Mouse (Mus musculus): Measurements from ENCODE around the gene Grem1. TPM values are rescaled to one million over a fixed set of nuclear protein-coding genes. Genes with fewer than 3 reads are reported as not detected.

The Grem1 gene
- 0.13 TPM in 1 of 2 replicates, not detected in the other for polyA plus RNA-seq (2015; fragmentation: Nextera tagmentation; extraction: Ambion mirVana)

- DNase-seq (no peak), ATAC-seq (ENCODE audit: low read depth) (no peak)
- Histone ChIP-seq H3K4me3 (replicated peaks) (peak within 1 kb of the TSS; percentile 25), H3K9ac (no peak within 1 kb of the TSS), H3K36me3 (no peaks in the 10 kb centered on the region), H3K4me2 (peak within 1 kb of the TSS; percentile 55), H3K27me3 (peaks cover 47% of the 10 kb centered on the region), H3K27ac (no peak within 1 kb of the TSS), H3K9me3 (replicated peaks) (no peaks in the 10 kb centered on the region), H3K4me1 (replicated peaks) (no peaks in the 10 kb centered on the region)
- WGBS (ENCODE audit: insufficient replicate concordance): 2% methylated on average over 62 of the region's 64 CpGs
Observed at GRCm38 (mm10) chr2:113758311-113759161, at the start of gene Grem1. TSS of gene Grem1 (minus strand) at chr2:113758646.

- 18% methylated on average over 9 of the region's 9 CpGs for WGBS (ENCODE audit: insufficient replicate concordance)
- DNase-seq (no peak), ATAC-seq (ENCODE audit: low read depth) (no peak)
Observed at GRCm38 (mm10) chr2:113807640-113808039, 49.2 kb upstream of the Grem1 start.

GRCm38 (mm10) chr2:113806851-113807577 is 48.6 kb upstream of the Grem1 start:
- 64% methylated on average over 10 of the region's 10 CpGs for WGBS (ENCODE audit: insufficient replicate concordance)
- Histone ChIP-seq H3K36me3 (no peaks in the 10 kb centered on the region), H3K4me1 (replicated peaks) (no peaks in the 10 kb centered on the region), H3K27ac (no peak overlapping the region), H3K4me3 (replicated peaks) (no peak overlapping the region), H3K9ac (no peak overlapping the region), H3K27me3 (no peaks in the 10 kb centered on the region), H3K4me2 (no peak overlapping the region), H3K9me3 (replicated peaks) (no peaks in the 10 kb centered on the region)
- no peak for DNase-seq
- ATAC-seq (ENCODE audit: low read depth): no peak

More at GRCm38 (mm10) chr2:113807640-113808039, 49.2 kb upstream of the Grem1 start:
- H3K27ac ChIP-seq: no peak overlapping the region
- H3K4me1 ChIP-seq (replicated peaks): no peaks in the 10 kb centered on the region
- H3K9ac ChIP-seq: no peak overlapping the region
- no peaks in the 10 kb centered on the region for H3K27me3 ChIP-seq
- no peaks in the 10 kb centered on the region for H3K36me3 ChIP-seq
- no peak overlapping the region for H3K4me2 ChIP-seq
- H3K4me3 ChIP-seq (replicated peaks): no peak overlapping the region
- H3K9me3 ChIP-seq (replicated peaks): no peaks in the 10 kb centered on the region

GRCm38 (mm10) chr2:113805765-113806164 is 47.3 kb upstream of the Grem1 start:
- H3K36me3 ChIP-seq: no peaks in the 10 kb centered on the region
- ATAC-seq (ENCODE audit: low read depth) (no peak), DNase-seq (no peak)
- H3K4me3 ChIP-seq (replicated peaks): no peak overlapping the region
- H3K27me3 ChIP-seq: no peaks in the 10 kb centered on the region
- H3K27ac ChIP-seq: no peak overlapping the region
- H3K9ac ChIP-seq: no peak overlapping the region
- 61% methylated on average over 4 of the region's 4 CpGs for WGBS (ENCODE audit: insufficient replicate concordance)
- no peak overlapping the region for H3K4me2 ChIP-seq
- H3K4me1 ChIP-seq (replicated peaks): no peaks in the 10 kb centered on the region
- H3K9me3 ChIP-seq (replicated peaks): no peaks in the 10 kb centered on the region

GRCm38 (mm10) chr2:113803753-113804152 is 45.3 kb upstream of the Grem1 start:
- DNase-seq: no peak
- no peak overlapping the region for H3K27ac ChIP-seq
- H3K4me3 ChIP-seq (replicated peaks): no peak overlapping the region
- no peak overlapping the region for H3K4me2 ChIP-seq
- no peaks in the 10 kb centered on the region for H3K4me1 ChIP-seq (replicated peaks)
- H3K27me3 ChIP-seq: no peaks in the 10 kb centered on the region
- H3K9me3 ChIP-seq (replicated peaks): no peaks in the 10 kb centered on the region
- 16% methylated on average over 1 of the region's 1 CpGs for WGBS (ENCODE audit: insufficient replicate concordance)
- no peak overlapping the region for H3K9ac ChIP-seq
- H3K36me3 ChIP-seq: no peaks in the 10 kb centered on the region
- ATAC-seq (ENCODE audit: low read depth): no peak

GRCm38 (mm10) chr2:113800846-113801245 is 42.4 kb upstream of the Grem1 start:
- no peak overlapping the region for H3K4me3 ChIP-seq (replicated peaks)
- H3K27ac ChIP-seq: no peak overlapping the region
- no peak for DNase-seq
- no peak overlapping the region for H3K9ac ChIP-seq
- H3K36me3 ChIP-seq: no peaks in the 10 kb centered on the region
- H3K27me3 ChIP-seq: no peaks in the 10 kb centered on the region
- no peak overlapping the region for H3K4me2 ChIP-seq
- no peak for ATAC-seq (ENCODE audit: low read depth)
- 66% methylated on average over 5 of the region's 5 CpGs for WGBS (ENCODE audit: insufficient replicate concordance)
- no peaks in the 10 kb centered on the region for H3K9me3 ChIP-seq (replicated peaks)
- H3K4me1 ChIP-seq (replicated peaks): no peaks in the 10 kb centered on the region

GRCm38 (mm10) chr2:113798605-113799004 is 40.2 kb upstream of the Grem1 start:
- no peaks in the 10 kb centered on the region for H3K27me3 ChIP-seq
- no peak overlapping the region for H3K9ac ChIP-seq
- H3K9me3 ChIP-seq (replicated peaks): no peaks in the 10 kb centered on the region
- no peaks in the 10 kb centered on the region for H3K4me1 ChIP-seq (replicated peaks)
- ATAC-seq (ENCODE audit: low read depth) (no peak), DNase-seq (no peak)
- H3K36me3 ChIP-seq: no peaks in the 10 kb centered on the region
- no peak overlapping the region for H3K27ac ChIP-seq
- H3K4me2 ChIP-seq: no peak overlapping the region
- no peak overlapping the region for H3K4me3 ChIP-seq (replicated peaks)
- 65% methylated on average over 13 of the region's 13 CpGs for WGBS (ENCODE audit: insufficient replicate concordance)

GRCm38 (mm10) chr2:113795186-113795585 is 36.7 kb upstream of the Grem1 start:
- DNase-seq (no peak), ATAC-seq (ENCODE audit: low read depth) (no peak)
- Histone ChIP-seq H3K27me3 (no peaks in the 10 kb centered on the region), H3K27ac (no peak overlapping the region), H3K9ac (no peak overlapping the region), H3K36me3 (no peaks in the 10 kb centered on the region), H3K4me2 (no peak overlapping the region), H3K4me3 (replicated peaks) (no peak overlapping the region), H3K4me1 (replicated peaks) (no peaks in the 10 kb centered on the region), H3K9me3 (replicated peaks) (no peaks in the 10 kb centered on the region)
- 64% methylated on average over 4 of the region's 4 CpGs for WGBS (ENCODE audit: insufficient replicate concordance)

- H3K4me2 ChIP-seq: no peak overlapping the region
- H3K4me1 ChIP-seq (replicated peaks): no peaks in the 10 kb centered on the region
- DNase-seq (no peak), ATAC-seq (ENCODE audit: low read depth) (no peak)
- no peak overlapping the region for H3K4me3 ChIP-seq (replicated peaks)
- H3K27me3 ChIP-seq: no peaks in the 10 kb centered on the region
- H3K9ac ChIP-seq: no peak overlapping the region
- 66% methylated on average over 3 of the region's 3 CpGs for WGBS (ENCODE audit: insufficient replicate concordance)
- no peak overlapping the region for H3K27ac ChIP-seq
- no peaks in the 10 kb centered on the region for H3K9me3 ChIP-seq (replicated peaks)
- H3K36me3 ChIP-seq: no peaks in the 10 kb centered on the region
Observed at GRCm38 (mm10) chr2:113793521-113793920, 35.1 kb upstream of the Grem1 start.

- Histone ChIP-seq H3K4me3 (replicated peaks) (no peak overlapping the region), H3K27ac (no peak overlapping the region), H3K9ac (no peak overlapping the region), H3K9me3 (replicated peaks) (no peaks in the 10 kb centered on the region), H3K4me1 (replicated peaks) (no peaks in the 10 kb centered on the region), H3K4me2 (no peak overlapping the region), H3K27me3 (no peaks in the 10 kb centered on the region), H3K36me3 (no peaks in the 10 kb centered on the region)
- DNase-seq: no peak
- 67% methylated on average over 4 of the region's 4 CpGs for WGBS (ENCODE audit: insufficient replicate concordance)
- ATAC-seq (ENCODE audit: low read depth): no peak
Observed at GRCm38 (mm10) chr2:113788821-113789387, 30.5 kb upstream of the Grem1 start.

- H3K4me3 ChIP-seq (replicated peaks): no peak overlapping the region
- H3K9me3 ChIP-seq (replicated peaks): no peaks in the 10 kb centered on the region
- H3K27ac ChIP-seq: no peak overlapping the region
- ATAC-seq (ENCODE audit: low read depth) (no peak), DNase-seq (no peak)
- H3K4me2 ChIP-seq: no peak overlapping the region
- WGBS (ENCODE audit: insufficient replicate concordance): 66% methylated on average over 4 of the region's 4 CpGs
- H3K27me3 ChIP-seq: no peaks in the 10 kb centered on the region
- H3K36me3 ChIP-seq: no peaks in the 10 kb centered on the region
- no peaks in the 10 kb centered on the region for H3K4me1 ChIP-seq (replicated peaks)
- H3K9ac ChIP-seq: no peak overlapping the region
Observed at GRCm38 (mm10) chr2:113787882-113788281, 29.4 kb upstream of the Grem1 start.

Data from liver, embryonic 13.5 days (tissue).